Mouse (Mus musculus) liver, postnatal 0 days (tissue): ENCODE results near the gene Braf. TPM values are rescaled to one million over a fixed set of nuclear protein-coding genes. Genes with fewer than 3 reads are reported as not detected.

Experiments
- ATAC-seq: fragments of 200-750 bp; cut with Nextera tagmentation; 2 replicates; pipeline ENCODE4 v1.8.0; 2017; ENCODE audit warnings: mild to moderate bottlenecking, moderate library complexity
- DNase-seq: peaks from one replicate; pipeline ENCODE4 v3.0.0-alpha.2; 2016
- H3K27ac ChIP-seq: fragments of 300-500 bp; sonication (generic); 2 replicates; pipeline ENCODE4 v1.5.1; 2014; ENCODE audit warnings: antibody characterized with exemption, moderate library complexity, mild to moderate bottlenecking, low read depth
- H3K27me3 ChIP-seq: fragments of 300-500 bp; sonication (generic); 2 replicates; pipeline ENCODE4 v1.6.1; 2014; ENCODE audit warnings: low read length, control low read depth, mixed read lengths; ENCODE audit not compliant: insufficient read depth
- H3K36me3 ChIP-seq: fragments of 300-500 bp; sonication (generic); replicated peaks from 2 replicates; pipeline ENCODE4 v1.6.1; 2014; ENCODE audit warnings: mild to moderate bottlenecking, control low read depth, low read length, moderate library complexity, mixed read lengths; ENCODE audit not compliant: insufficient read depth
- H3K4me1 ChIP-seq: fragments of 300-500 bp; sonication (generic); 2 replicates; pipeline ENCODE4 v1.6.1; 2014; ENCODE audit warnings: antibody characterized with exemption, mild to moderate bottlenecking, control low read depth; ENCODE audit not compliant: insufficient read depth
- H3K4me2 ChIP-seq: fragments of 300-500 bp; sonication (generic); 2 replicates; pipeline ENCODE4 v1.6.1; 2014; ENCODE audit warnings: low read depth, mild to moderate bottlenecking, low read length, moderate library complexity, mixed read lengths
- H3K4me3 ChIP-seq: fragments of 300-500 bp; sonication (generic); 2 replicates; pipeline ENCODE4 v1.5.1; 2014; ENCODE audit warnings: low read depth, low read length
- H3K9ac ChIP-seq: fragments of 300-500 bp; sonication (generic); replicated peaks from 2 replicates; pipeline ENCODE4 v1.6.1; 2014; ENCODE audit warnings: mild to moderate bottlenecking, moderate library complexity
- H3K9me3 ChIP-seq: fragments of 300-500 bp; sonication (generic); 2 replicates; pipeline ENCODE4 v1.6.1; 2016; ENCODE audit warnings: mild to moderate bottlenecking, control low read depth, low read length, mixed read lengths
- CTCF ChIP-seq: sonication (generic); IDR thresholded peaks from 2 replicates; pipeline ENCODE4 v1.5.1; 2016; ENCODE audit warnings: antibody characterized with exemption, low read depth
- EP300 ChIP-seq: IDR thresholded peaks from 2 replicates; pipeline ENCODE4 v1.6.1; 2016; ENCODE audit warnings: antibody characterized with exemption, low read depth, mild to moderate bottlenecking
- WGBS: fragments of 180-500 bp; shearing (Covaris S2); extraction: QIAGEN DNeasy Blood & Tissue Kit; methylation state at CpG from one replicate; pipeline ENCODE4 v1.1.7; 2014; ENCODE audit not compliant: insufficient replicate concordance; 5-methylcytosine and 5-hydroxymethylcytosine counted together
- polyA plus RNA-seq: library from polyadenylated mRNA; unstranded; fragments of >200 nt; fragmentation: Nextera tagmentation; extraction: Ambion mirVana; gene quantifications from 2 replicates; pipeline ENCODE4 v1.2.1, GENCODE M21; 2015

The Braf gene
- polyA plus RNA-seq, 1 experiment from 2014 or later = 2.7 TPM

DNA sequence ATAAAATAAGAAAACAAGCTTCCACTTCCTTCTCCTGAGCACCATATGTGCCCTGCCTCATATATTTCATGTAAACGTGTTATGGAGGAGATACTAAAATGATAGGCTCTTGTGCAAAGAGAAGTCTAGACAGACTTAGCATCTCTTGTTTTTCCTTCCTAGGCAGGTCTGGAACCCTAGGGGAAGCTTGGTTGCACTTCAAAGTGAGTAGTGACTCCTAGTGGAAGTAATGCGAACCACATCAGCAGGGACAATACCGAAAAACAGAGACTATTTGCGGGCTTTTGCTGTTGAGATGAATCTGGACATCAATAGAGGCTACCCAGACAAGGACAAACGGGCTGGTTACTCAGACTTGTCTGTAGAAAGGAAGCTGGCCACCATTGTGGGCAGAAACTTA, 157.7 kb downstream of the Braf start:
- peak; percentile 83 for TF ChIP-seq CTCF
- TF ChIP-seq EP300 = no peak
- Histone ChIP-seq H3K9me3 (no peaks in the 10 kb centered on the region), H3K4me3 (no peak overlapping the region), H3K27me3 (no peaks in the 10 kb centered on the region), H3K4me1 (no peaks in the 10 kb centered on the region), H3K36me3 (no peaks in the 10 kb centered on the region), H3K27ac (no peak overlapping the region), H3K9ac (no peak overlapping the region), H3K4me2 (no peak overlapping the region)
- no peak for DNase-seq
- WGBS = 13% methylated on average over 5 of the region's 5 CpGs
- ATAC-seq = no peak

DNA sequence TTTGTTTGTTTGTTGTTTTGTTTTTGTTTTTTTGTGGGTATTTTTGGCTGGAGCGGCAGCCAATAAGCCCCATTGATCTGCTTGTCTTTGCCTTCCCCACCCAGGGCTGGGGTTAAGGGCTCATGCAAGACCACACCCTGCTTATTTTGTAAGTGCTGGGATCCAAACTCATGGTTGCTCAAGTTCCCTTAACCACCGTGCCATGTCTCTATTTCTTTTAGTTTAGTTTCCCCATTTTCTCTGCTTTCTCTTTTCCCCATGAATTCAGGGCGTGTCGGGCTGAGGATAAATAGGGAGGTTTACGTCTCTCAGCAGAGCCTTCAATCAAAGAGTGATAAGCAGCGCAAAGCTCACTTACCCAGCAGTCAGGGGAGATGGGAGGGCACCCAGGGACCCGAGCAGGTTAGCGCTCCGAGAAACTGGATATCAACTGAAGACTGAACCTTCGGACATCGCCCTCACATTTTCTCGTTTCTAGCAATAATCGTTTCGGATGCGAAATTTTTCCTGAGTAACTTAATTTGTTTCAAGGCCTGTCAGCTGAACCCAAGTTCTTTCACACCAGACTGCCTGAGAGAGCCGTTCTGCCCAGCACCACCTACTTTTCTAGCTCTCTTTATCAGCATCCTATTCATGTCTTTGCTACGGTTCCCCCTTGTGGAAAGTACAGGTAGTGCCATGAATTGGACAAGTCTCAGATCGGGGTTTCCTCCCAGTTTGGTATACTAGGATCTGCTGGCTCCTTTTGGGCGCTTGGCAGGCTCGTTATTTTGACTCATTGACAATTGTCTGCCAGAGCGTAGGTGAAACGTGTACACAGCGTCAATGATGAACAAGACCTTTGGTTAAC, 162.9 kb downstream of the Braf start:
- Histone ChIP-seq H3K27me3 (peaks cover 7% of the 10 kb centered on the region), H3K4me3 (peak overlapping the region; percentile 30), H3K4me1 (peaks cover 4% of the 10 kb centered on the region; the same call in 1 of the 2 replicates), H3K9ac (no peak overlapping the region; the same call in 1 of the 2 replicates), H3K4me2 (peak overlapping the region; percentile 63), H3K9me3 (no peaks in the 10 kb centered on the region), H3K27ac (0 out of 2 replicates have a peak overlapping the region, but pooled peaks have one; percentile 55), H3K36me3 (no peaks in the 10 kb centered on the region)
- WGBS = 12% methylated on average over 23 of the region's 23 CpGs
- peak; percentile 92 for TF ChIP-seq CTCF
- no peak for TF ChIP-seq EP300
- ATAC-seq (peak; percentile 83), DNase-seq (peak; percentile 77)

DNA sequence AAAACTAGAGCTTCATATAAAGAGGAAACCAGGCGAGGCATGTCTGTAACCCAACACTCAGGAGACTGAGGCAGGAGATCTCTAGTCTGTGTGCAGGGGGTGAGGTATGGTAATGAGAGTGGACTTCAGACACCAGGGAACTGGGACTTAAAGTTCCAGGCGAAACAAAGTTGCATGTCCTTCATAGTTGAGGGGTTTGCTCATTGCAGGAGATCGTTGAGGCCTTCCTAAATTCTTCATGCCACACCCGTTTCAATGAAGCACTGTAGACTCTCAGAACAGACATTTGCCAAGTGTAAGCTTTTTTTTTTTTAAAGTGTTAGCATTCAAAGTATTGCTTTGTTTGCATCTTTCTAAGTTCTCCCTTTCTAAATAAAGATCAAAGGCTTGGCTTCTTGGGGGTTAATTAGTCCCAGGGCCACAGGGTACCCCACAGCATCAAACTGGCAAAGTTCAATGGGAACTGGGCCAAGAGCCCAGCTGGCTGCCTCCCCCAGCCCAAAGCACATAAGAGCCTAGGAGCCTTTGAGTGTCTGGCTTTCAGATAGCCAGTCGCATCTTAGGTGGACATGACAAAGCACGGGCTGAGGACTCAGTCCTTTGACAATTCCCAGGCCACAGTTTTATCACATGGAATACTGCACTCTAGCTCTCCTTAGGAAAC, 165.9 kb downstream of the Braf start:
- no peak for DNase-seq
- Histone ChIP-seq H3K9me3 (no peaks in the 10 kb centered on the region), H3K4me3 (no peak overlapping the region), H3K9ac (no peak overlapping the region), H3K27ac (no peak overlapping the region), H3K4me2 (no peak overlapping the region), H3K36me3 (no peaks in the 10 kb centered on the region), H3K27me3 (peaks cover 28% of the 10 kb centered on the region), H3K4me1 (peaks cover 4% of the 10 kb centered on the region; the same call in 1 of the 2 replicates)
- no peak for ATAC-seq
- TF ChIP-seq CTCF = no peak
- TF ChIP-seq EP300 = no peak
- 70% methylated on average over 6 of the region's 6 CpGs for WGBS

DNA sequence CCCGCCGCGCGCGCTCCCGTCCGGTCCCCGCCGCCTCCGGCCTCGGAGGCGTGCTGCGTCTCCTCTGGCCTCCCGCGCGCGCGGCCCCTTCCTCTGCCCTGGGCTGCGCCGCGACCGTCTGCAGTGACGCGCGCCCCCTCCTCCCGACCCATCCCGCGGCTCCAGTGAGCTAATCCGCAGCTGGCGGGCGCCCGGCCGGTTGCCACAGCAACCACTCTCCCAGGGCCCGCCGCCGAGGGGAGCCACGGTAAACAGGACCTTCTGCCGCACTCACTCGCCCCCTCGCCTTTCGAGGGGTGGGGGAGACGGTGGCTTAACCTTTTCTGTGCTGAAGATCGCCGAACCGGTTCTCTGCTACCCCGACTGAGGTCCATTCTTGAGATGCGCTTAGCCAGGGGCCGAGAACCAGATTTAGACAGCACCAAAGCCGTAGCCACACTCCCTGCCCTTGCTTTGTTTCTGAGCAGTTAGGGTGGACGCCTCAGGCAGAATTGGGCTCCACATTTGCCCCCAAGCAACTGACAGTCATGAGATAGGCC, 167.5 kb downstream of the Braf start, which contains the start of gene Dennd2a:
Gene Dennd2a, minus strand, starts transcription at position 145 of the 539 bp plus-strand sequence.
- Histone ChIP-seq H3K36me3 (no peaks in the 10 kb centered on the region), H3K9ac (peak within 1 kb of the TSS; percentile 61), H3K27ac (peak within 1 kb of the TSS; percentile 34), H3K27me3 (peaks cover 29% of the 10 kb centered on the region), H3K4me3 (peak within 1 kb of the TSS; percentile 62), H3K4me1 (peaks cover 4% of the 10 kb centered on the region; the same call in 1 of the 2 replicates), H3K4me2 (peak within 1 kb of the TSS; percentile 84), H3K9me3 (no peaks in the 10 kb centered on the region)
- no peak for TF ChIP-seq CTCF
- no peak for TF ChIP-seq EP300
- 3% methylated on average over 40 of the region's 50 CpGs for WGBS
- peak; percentile 53 for ATAC-seq
- DNase-seq = peak; percentile 49

DNA sequence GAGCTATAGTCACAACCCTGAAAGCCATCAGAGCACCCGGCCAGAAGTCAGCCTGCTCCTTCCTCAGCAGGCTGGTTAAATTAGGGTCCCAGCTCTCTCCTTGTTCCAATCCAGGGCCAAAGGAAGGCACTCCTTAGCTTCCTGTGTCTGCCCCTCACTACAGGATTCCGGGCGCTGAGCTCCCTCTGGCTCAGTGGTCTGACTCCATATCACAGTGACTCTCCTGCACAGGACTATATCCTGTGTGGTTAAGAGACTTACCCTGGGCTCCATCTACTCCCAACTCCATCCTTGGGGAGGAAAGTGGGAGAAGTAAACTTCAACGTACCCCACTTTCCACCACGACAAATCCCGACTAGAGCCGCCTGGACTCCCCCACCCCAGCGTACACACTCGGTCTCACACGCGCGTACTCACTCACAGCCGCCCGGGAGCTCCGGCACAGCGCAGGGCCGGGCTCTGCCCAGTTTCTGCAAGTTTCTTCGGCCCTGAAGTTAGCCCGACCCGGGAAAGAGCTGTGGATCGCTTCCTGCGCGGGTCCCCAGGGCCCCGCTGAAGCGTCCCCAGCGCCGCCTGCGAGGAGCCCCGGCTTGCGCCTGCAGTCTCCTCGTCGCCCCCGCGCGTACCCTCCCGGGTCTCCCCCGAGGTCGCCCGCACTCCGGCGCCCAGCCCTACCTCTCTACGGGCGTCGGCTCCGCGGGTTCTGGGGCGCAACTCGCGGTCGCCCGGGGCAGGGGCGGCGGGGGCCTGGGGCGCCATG, 168.2 kb downstream of the Braf start:
- Histone ChIP-seq H3K4me1 (no peaks in the 10 kb centered on the region; the same call in 1 of the 2 replicates), H3K27ac (peak overlapping the region; percentile 34), H3K27me3 (peaks cover 29% of the 10 kb centered on the region), H3K4me3 (peak overlapping the region; percentile 62), H3K4me2 (peak overlapping the region; percentile 84), H3K36me3 (no peaks in the 10 kb centered on the region), H3K9ac (peak overlapping the region; percentile 61), H3K9me3 (no peaks in the 10 kb centered on the region)
- 7% methylated on average over 49 of the region's 54 CpGs for WGBS
- TF ChIP-seq EP300 (no peak), CTCF (no peak)
- peak; percentile 45 for ATAC-seq
- peak; percentile 33 for DNase-seq
